Mouse (Mus musculus): Measurements from ENCODE around the gene Map3k1. TPM values are rescaled to one million over a fixed set of nuclear protein-coding genes. Genes with fewer than 3 reads are reported as not detected.

Map3k1 gene
- total and polyA plus RNA-seq, 2 experiments from 2014 or later, result 9.7 TPM

DNA sequence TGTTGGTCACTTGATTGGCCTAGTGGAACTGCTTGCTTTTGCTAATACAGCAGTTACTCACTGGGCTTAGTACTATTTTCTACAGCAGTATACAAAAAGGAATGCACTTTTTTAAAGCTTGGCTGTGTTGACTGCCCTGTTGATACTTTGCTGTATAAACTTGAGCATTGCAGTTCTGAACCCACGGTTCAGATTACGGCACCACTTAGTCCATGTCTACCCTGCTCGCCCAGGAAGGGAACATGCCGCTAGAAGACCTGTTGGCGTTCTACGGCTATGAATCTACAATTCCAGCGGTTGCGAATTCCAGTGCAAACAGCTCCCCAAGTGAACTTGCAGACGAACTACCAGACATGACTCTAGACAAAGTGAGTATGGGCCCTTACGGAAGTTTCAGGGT, 105.4 kb downstream of the Map3k1 start:
- TF ChIP-seq CTCF (IDR thresholded peaks at IDR 0.05; ENCODE audit: low read depth) (no peak), EP300 (IDR thresholded peaks at IDR 0.05; ENCODE audit: low read depth) (no peak)
- Histone ChIP-seq H3K4me2 (ENCODE audit: low read depth, low read length) (no peak overlapping the region), H3K4me1 (ENCODE audit: control insufficient read depth, insufficient read depth) (no peaks in the 10 kb centered on the region), H3K4me3 (ENCODE audit: low read depth, low read length) (no peak overlapping the region), H3K27ac (ENCODE audit: low read depth) (no peak overlapping the region), H3K27me3 (ENCODE audit: control insufficient read depth, insufficient read depth, low read length) (no peaks in the 10 kb centered on the region), H3K9ac (replicated peaks; ENCODE audit: low read depth, low read length) (no peak overlapping the region), H3K9me3 (replicated peaks; ENCODE audit: control insufficient read depth, low read length) (no peaks in the 10 kb centered on the region), H3K36me3 (replicated peaks; ENCODE audit: control insufficient read depth, insufficient read depth, low read length) (peaks cover 58% of the 10 kb centered on the region)
- no peak for ATAC-seq (ENCODE audit: insufficient read depth, low read depth)
- WGBS, result 95% methylated on average over 10 of the region's 10 CpGs
- DNase-seq (ENCODE audit: low spot score), result no peak

Other genes with a start within 250 kb of the Map3k1 start
- not detected in 2 replicates for gene Gm10198, start 216.2 kb downstream of the Map3k1 start, total RNA-seq (2014; rRNA removed; ENCODE audit: low replicate concordance)
- not detected in 2 replicates for gene Gm10198, start 216.2 kb downstream of the Map3k1 start, polyA plus RNA-seq (2015; fragmentation: Nextera tagmentation; extraction: Ambion mirVana)
- gene Mier3, start 128.0 kb downstream of the Map3k1 start, total RNA-seq (2014; rRNA removed; ENCODE audit: low replicate concordance), result 11.6 and 21.9 TPM in 2 replicates
- 6.4 and 7.6 TPM in 2 replicates for gene Mier3, start 128.0 kb downstream of the Map3k1 start, polyA plus RNA-seq (2015; fragmentation: Nextera tagmentation; extraction: Ambion mirVana)

All from heart, postnatal 0 days (tissue).